Mouse (Mus musculus) layer of hippocampus, postnatal 36 days (tissue): ENCODE results near the gene Plscr5. TPM values are rescaled to one million over a fixed set of nuclear protein-coding genes. Genes with fewer than 3 reads are reported as not detected.
"Not testable (repeated sequence)": the region's sequence is repeated elsewhere in the genome, so short reads cannot be mapped to it uniquely, and the experiment has no call there.

Source experiments
- DNase-seq, 2 experiments: peaks; one replicate each; pipeline ENCODE4 v3.0.0; 2022
- total RNA-seq, 2 experiments: library from RNA; stranded (reverse); gene quantifications; 2 replicates each; pipeline ENCODE4 v1.2.3; 2021

Plscr5 gene
- total RNA-seq, result not detected

DNA sequence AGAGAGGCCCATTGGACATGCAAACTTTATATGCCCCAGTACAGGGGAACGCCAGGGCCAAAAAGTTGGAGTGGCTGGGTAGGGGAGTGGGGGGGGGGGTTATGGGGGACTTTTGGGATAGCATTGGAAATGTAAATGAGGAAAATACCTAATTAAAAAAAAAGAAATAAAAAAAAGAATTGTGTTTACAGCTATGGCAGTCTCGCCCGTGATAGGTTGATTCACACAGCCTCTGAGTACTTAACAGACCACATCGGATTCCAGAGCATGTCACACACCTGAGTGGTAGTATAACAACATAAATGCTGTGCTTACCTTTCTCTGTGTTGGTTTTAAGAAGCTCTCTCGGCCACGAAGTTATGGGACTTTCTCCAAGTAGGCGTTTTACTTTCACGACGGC is at the start of gene Plscr5:
TSS of gene Plscr5 (plus strand) at position 301 of the 400 bp plus-strand sequence.
- DNase-seq, result not testable (repeated sequence)

DNA sequence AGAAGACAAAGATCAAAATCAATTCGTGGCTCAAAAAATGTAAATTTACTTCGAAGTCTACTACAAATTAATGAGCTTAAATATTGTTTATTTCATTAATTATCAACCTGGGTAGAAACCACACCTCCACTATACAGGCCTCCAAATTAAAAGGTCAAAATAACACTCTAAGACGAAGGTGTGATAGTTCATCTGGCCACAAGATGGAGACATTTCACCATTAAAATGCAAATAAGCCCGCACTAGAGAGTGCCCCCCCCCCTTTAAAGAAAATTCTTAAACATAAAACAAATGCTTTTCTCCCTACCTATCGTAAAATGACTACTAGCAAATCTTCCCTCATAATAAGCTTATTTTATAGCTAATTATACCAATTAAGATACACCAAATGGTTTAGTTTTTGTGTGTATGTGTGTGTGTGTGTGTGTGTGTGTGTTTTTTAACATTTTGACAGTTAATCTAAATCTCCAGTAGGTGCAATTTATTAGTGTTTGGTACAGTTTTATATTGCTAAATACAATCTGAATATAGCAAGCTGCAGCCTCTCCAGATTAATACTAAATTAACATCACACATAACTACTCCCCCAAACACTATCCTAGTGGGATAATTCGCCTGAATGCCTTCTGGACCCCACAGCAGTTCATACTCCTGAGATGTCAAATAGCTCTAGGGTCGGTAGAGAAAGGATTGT is 45.0 kb upstream of the Plscr5 start:
- no peak for DNase-seq

DNA sequence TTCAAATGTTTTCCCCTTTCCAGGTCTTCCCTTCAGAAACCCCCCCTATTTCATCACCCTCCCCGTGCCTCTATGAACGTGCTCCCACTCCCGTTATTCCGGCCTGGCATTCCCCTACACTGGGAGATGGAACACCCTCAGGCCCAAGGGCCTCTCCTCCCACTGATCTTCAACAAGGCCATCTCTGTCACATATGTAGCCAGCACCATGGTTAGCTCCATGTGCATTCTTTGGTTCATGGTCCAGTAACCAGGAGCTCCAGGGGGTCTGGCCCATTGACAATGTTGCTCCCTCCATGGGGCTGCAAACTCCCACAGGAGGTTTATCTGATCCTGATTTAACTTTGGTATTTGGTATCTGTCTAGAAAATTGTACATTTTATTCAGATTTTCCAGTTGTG is 30.5 kb upstream of the Plscr5 start:
- no peak for DNase-seq

DNA sequence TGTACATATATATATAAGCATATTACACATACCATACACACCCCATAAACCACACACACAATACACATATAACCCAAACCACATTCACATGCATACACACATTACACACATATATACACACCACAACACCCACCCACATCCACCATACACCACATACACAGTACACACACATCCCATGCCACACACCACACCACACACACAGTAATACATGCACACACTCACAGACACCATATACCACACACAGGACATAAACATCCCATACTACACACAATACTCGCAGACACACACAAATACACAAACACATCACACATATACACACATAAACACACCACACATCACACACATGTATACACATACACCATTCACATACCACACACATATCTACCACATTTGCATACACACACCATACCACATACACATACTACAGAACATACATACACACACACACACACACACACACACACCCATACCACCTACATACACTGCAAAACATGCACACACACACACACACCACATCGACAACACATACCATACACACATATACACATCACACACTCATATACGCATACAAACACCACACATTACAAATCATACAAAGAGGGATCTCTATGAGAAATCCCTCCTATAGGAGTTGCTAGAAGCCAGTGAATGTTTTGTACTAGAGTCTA is 19.3 kb upstream of the Plscr5 start:
- DNase-seq, result no peak

DNA sequence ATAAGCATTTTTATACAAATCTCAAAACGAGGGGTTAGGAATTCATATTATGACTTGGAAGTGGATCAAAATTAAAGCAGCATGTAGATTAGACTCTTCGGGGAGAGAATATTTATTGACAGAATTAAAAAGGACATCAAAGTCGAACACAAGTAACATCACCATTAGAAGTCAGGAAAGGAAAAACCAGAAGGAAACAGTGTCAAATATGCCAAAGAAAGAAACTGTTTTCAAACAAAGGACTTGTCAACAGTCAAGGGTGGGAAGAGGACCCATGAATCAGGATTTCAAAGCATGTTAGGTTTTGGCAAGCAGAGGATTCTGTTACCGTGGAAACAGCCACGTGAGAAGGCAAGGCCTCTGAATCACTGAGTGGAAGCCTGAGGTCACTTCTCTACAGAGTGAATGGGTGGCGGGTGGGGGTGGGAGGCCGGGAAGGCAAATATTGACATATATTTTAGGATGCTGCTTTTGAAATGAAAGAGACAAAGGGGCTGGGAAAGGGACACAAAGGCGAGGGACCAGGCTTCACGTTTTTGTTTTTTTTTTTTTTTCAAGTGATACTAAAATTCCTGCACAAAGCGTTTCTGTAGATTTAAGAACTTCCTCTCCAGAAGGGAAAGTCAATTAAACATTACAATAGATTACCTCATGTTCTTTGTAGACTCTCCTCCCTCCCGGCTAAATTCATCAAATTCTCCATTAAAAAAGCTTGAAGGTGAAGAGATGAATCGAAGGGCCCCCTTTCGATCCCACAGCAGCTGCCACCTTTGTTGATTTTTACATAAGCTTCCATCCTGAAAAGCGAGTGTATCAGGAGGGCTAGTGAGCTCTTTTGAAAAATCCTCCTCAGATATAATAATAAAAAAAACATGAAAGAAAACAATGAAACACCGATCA is 18.3 kb upstream of the Plscr5 start:
- DNase-seq, result peak; percentile 26 to 35

DNA sequence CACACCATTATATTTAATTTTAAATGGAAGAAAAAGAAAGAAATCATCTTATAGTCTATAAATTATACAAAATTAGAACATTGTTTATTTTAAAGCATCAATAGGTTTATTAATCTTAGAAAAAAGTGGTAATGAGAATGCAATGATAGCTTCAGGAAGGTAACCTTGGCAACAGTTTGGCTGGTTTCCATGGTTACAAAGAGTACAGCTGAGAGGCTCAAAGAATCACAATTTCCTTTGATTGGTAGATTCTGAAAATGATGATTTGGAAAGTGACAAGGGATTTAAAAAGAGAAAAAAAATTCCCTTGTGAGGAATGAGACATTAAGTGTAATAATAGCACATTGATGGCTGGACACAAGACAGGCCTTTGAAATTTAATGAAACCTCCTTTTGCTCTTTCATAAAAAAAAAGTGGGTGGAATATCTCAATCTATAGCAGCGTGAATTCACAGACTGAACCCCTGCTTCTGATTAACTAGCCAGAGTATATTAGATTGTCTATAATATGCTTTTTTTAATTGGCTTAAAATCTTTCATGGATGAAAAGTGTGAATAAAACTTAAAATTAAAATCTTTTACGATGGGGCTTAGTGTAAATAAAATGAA is 13.8 kb upstream of the Plscr5 start:
- DNase-seq, result peak in 1 of 2 experiments; percentile 12

DNA sequence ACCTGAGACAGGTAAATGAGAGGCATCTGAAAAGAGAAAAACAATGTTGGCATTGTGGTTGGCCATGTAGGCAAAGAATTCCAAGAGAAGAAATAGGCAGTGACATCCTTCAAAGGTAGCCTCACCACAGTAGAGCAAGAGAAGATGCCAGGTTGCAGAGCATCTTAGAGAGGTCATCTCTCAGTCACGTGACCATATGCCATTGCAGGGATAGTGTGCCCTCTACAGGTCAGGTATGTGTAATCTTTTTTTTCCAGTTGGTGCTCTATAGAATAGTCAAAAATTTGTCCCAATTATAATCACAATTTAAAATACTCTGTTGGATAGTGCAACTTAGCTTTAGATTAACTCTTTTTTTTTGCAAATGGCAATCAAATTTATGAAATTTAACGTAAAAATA is 1.4 kb upstream of the Plscr5 start:
- no peak for DNase-seq

DNA sequence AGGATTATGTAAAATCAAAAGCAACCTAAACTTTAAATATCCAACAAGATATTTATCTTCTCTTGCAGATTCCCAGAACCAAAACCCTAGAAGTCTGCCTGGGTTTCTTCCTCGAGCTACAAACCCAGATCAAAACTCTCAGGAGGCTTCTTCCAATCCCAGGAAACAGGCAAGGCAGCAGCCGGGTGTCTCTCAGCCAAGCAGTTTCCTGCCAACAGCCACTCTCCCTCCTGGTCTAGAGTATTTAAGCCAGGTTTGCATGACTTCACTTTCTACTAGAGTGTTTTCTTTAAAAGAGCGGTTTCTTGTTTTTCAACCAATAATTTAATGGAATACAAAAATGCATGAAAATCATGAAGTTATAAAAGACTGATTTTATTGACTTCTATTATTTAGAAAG is 5.7 kb downstream of the Plscr5 start:
- no peak for DNase-seq

DNA sequence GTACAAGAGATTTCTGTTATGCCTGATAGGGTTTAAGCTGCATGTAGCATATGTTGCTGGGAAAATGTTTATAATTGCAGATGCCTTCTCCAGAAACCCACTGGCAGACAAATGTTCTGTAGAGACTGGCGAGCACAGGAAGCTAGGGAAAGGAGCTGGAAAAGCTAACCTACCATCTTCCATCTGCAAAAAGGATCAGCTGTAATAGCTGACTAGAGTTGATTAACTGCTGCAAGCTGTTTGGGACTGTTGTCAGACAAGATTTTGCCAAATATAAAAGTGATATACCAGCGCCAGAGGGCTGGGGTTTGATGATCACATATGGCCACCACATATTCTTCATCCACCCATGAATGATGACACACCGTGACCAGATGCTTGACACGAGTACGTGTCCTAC is 6.8 kb downstream of the Plscr5 start:
- DNase-seq, result no peak

DNA sequence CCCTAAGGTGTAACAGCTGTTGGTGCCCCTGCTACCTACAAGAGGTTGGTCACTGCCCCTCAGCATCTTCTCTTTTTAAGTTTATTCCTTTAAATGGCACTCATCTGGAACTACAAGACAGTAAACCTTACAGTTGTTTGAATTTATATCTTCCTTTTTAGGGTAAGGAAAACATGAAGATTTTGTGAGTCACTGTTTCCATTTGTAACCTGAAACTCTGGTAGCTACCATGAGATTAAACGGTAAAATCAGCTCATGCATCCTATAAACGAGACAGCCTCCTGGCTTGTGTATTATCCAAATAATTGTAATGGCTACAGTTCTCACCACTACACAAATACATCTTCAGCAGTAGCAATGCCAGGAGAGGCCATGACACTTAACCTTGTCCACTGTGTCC is 11.7 kb downstream of the Plscr5 start:
- no peak for DNase-seq

DNA sequence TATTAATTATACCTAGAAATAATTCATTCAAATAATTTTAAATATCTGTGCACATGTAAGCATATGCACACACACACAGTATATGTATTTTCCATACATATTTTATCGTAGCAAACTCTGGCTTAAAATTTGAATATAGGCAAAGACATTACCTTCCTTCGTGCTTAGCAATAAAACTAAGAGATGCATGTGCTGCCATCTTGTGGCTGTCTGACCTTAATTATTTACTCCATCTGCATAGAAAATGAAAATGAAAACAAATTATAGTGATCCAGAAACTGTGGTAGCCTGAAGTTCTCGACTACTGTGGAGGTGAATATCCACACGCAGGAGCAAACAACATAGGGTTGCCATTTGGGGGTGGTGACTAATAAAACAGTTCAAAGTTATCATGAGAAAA is 14.6 kb downstream of the Plscr5 start:
- peak in 1 of 2 experiments; percentile 12 for DNase-seq

DNA sequence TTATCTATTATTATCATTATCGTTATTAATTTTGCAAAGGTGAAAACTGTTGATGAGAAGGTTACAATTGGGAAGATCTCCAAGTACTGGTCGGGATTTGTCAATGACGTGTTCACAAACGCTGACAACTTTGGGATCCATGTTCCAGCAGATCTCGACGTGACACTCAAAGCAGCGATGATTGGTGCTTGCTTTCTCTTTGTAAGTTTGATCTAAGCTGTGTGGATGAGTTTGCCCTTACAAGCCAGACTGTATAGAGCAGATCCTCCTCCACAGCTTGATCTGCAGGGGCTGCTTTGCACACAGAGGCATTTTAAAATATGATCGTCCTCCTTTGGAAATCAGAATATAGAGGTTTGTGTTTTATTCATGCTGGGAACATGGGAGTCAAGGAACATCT is 15.0 kb downstream of the Plscr5 start:
- DNase-seq, result no peak

DNA sequence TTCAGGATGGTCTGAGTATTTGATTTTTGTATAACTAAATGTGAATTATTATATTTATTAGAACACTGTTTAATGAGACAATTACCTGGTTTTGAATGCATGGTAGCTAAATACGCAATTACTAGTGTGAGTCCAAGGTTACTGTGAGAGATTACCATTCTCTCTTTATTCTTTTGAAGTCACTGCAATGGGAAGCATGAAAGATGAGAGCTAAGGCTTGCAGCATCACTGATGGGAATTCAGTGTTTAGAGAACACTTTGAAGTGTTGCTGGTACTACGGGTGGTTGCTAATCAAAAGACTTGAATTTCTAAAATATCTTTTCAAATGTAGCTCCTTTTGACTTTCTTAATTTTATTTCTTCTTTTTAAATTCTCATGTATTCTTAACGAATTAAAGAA is 17.1 kb downstream of the Plscr5 start:
- DNase-seq, result no peak

DNA sequence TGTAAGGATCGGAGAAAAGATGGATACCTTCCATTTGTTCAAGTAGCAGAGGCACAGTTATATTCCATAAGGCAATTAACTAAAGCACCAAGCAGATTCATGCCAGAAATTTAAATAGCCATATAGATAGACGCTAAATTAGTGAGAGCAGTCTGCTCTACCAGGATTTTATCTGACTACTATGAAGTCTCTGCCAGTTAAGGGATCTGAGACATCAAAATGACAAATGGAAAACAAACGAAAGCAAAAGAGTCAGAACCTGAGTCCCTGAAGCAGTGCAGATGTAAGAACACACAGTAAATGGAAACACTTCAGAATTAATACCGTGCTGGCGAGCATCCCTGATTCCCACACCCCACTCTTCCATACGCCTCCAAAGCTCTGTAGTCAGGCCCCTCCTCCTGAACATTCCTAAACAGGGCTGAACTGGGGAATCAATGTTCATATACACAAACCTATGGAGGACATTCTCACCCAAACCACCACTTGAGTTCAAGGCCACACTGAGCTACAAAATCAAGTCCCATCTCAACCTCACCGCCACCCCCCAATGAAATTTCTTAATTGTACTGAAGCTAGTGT is 17.7 kb downstream of the Plscr5 start:
- DNase-seq, result no peak

DNA sequence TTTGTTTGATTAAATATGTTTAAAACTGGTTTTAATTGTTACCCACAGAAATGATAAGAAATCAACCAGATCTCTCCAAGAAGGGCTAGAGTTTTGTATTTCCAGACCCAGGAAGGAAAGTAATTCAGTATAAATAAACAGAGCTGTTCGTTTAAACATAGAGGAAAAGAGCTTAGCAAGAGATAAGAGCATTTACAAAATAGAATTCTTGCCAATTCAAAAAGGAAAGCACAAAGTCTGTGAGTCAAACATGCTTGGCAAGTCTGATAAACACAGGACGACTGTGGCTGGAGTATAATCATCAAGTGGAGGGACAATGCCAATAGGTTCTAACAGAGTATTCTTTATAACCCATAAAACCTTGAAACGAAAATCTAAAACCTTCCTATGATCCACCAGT is 18.3 kb downstream of the Plscr5 start:
- DNase-seq, result no peak

DNA sequence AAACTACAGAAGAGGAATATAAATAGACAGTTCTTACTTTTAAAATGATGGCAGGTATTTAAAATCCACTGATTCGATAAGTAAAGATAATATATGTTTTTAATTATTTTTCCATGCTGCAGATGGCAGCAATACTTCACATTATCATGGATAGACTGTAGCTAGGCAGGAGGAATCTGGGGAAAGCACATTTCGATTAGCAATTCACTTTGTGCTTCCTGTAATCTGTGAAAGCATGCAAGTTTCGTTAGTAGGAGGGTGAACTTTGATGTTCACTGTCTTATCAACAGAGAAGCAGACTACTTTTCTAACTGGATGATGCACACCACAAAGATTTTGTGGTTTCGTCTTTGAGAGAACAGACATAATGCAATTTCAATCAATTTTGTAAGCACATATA is 24.7 kb downstream of the Plscr5 start:
- no peak for DNase-seq

DNA sequence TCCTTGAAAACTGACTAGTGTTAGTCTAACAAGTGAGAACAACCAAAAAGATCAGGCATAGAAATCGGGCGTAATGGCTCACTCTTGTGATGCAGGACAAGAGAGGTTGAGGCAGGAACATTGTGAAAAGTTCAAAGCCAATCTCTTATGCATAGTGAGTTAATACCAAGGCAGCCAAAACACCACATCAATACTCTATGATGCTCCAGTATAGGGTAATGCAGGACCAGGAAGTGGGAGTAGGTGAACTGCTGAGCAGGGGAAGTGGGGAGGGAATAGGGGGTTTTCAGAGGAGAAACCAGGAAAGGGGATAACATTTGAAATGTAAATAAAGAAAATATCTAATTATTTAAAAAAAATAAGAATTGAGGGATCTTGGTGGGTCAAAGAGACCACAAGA is 25.2 kb downstream of the Plscr5 start:
- no peak for DNase-seq

DNA sequence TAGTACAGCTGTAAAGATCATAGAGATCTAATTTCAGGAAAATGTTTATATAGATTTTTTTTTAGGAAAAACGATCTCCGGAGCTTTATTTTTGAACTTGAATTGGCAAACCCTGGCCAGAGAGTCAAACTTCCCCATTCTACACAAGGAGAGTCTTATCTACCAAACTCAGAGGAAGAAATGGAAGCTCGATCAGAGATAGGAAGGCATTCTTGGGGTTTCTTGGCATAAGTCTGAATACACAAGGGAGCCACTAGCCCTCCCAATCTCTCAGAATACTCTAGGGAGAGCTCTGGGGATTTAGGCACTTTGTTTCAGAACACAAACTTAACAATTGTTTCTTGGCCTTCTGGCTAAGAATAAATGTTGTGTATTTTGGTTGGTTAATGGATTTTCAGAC is 27.4 kb downstream of the Plscr5 start:
- DNase-seq, result no peak

DNA sequence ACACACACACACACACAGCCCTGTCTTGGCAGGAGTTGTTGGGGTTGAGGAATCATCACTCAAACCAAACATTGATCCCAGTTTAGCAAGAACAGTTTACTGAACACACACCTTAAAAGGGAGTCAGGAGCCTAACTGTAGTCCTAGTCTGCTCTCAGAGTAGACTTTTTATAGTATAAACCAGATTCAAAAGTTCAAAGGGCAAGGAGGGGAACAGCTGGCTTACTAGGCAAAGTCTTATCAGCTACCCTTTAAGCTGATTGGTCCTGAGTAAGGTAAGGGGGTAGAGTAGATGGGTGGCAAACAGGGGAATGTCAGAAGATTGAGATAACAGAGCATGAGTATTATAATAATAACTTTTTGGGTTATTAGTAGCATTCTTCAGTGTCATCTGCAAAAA is 28.7 kb downstream of the Plscr5 start:
- no peak for DNase-seq

DNA sequence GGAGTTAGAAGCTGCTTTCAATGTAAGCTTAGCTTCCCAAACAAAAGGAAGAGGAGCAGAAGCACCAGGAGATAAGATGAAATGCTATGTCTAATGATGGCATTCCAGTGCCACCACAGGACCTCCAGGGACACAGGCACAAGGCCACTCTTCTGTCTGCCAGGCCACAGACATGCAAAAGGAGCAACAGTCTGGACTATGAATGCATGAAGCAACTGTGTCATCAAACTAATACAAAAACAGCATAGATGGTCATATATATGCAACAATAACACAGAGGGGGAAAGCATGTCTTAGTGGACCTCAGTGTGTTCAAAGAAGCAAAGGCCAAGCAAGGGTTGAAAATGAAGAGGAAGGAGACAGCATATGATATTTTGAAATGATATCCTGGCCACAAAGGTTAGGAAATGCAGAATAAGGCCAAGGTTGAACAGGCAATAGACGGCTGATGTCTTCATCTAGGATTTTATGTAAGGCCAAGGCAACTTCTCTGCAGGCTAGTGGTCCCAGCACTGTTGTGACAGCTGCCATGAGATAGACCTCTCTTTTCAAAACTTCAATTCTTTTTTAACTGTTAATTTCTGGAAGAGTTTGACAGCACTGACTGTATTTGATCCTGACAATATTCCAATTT is 32.0 kb downstream of the Plscr5 start:
- DNase-seq, result no peak

DNA sequence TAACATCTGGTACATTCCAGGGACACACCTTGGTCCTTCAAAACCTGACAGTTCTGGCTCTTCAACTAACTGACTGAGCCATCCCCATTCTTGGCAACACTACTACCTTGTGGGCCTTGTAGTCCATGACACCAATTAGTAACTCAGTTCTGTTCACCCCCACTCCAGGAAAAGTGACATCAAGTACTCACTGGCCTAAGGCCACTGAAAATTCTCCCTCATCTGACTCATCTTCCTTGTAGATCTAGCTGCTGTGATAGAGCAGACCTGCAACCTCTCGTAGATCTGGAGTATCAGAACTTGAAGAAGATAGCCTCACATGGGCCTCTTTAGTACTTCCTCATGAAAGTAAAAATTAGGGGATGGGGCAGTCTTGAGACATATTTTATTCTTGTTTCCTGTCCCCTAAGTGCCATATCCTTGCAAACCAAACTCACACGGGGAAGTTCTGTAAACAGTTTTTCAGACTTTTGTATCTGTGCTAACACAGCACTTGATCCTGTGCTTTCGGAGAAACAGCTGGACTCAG is 33.5 kb downstream of the Plscr5 start:
- no peak for DNase-seq

DNA sequence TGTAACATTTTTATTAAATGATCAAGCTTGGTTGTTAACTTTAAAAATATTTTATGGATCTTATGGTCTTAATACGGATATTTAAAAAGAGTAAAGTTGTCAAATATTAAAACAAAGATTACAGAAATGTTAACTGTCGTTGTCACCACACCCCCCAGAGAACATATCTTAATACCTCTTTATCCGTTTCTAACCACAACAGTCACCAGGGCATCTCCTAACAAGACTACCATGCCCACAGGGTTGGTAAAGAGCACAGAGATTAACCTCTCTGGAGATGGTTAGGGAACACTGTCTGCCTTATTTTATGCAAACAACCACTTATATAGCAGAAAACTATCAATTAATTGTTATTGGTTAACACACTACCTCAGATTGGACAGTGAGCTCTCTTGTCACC is 34.1 kb downstream of the Plscr5 start:
- DNase-seq, result no peak
